Mouse (Mus musculus): ENCODE measurements around the gene Ccdc51.

Gene Ccdc51

GRCm38 (mm10) chr9:109098366-109098765 is 16.1 kb downstream of the Ccdc51 start:
- DNase-seq, result no peak

GRCm38 (mm10) chr9:109098969-109099368 is 16.7 kb downstream of the Ccdc51 start:
- peak; percentile 63 for DNase-seq

GRCm38 (mm10) chr9:109100307-109100928 is 18.1 kb downstream of the Ccdc51 start:
- no peak for DNase-seq

GRCm38 (mm10) chr9:109101933-109102445 is 19.7 kb downstream of the Ccdc51 start:
- no peak for DNase-seq

GRCm38 (mm10) chr9:109102541-109102940 is 20.2 kb downstream of the Ccdc51 start:
- no peak for DNase-seq

GRCm38 (mm10) chr9:109103250-109103649 is 21.0 kb downstream of the Ccdc51 start:
- DNase-seq, result no peak

- DNase-seq, result no peak
Observed at GRCm38 (mm10) chr9:109104083-109104482, 21.8 kb downstream of the Ccdc51 start.

GRCm38 (mm10) chr9:109105011-109105410 is 22.7 kb downstream of the Ccdc51 start:
- DNase-seq, result peak; percentile 46

- DNase-seq, result no peak
Observed at GRCm38 (mm10) chr9:109105648-109106047, 23.4 kb downstream of the Ccdc51 start.

GRCm38 (mm10) chr9:109107341-109107740 is 25.0 kb downstream of the Ccdc51 start:
- DNase-seq, result no peak

- DNase-seq, result no peak
Observed at GRCm38 (mm10) chr9:109110240-109110639, 27.9 kb downstream of the Ccdc51 start.

GRCm38 (mm10) chr9:109111101-109111500 is 28.8 kb downstream of the Ccdc51 start:
- no peak for DNase-seq

GRCm38 (mm10) chr9:109111591-109111990 is 29.3 kb downstream of the Ccdc51 start:
- no peak for DNase-seq

GRCm38 (mm10) chr9:109113331-109113730 is 31.0 kb downstream of the Ccdc51 start:
- no peak for DNase-seq

GRCm38 (mm10) chr9:109114276-109114675 is 32.0 kb downstream of the Ccdc51 start:
- DNase-seq, result no peak

GRCm38 (mm10) chr9:109114871-109115270 is 32.6 kb downstream of the Ccdc51 start:
- no peak for DNase-seq

- DNase-seq, result no peak
Observed at GRCm38 (mm10) chr9:109116205-109116604, 33.9 kb downstream of the Ccdc51 start.

GRCm38 (mm10) chr9:109118106-109118505 is 35.8 kb downstream of the Ccdc51 start:
- no peak for DNase-seq

GRCm38 (mm10) chr9:109119571-109119970 is 37.3 kb downstream of the Ccdc51 start:
- no peak for DNase-seq

- no peak for DNase-seq
Observed at GRCm38 (mm10) chr9:109120956-109121355, 38.7 kb downstream of the Ccdc51 start.

GRCm38 (mm10) chr9:109122553-109123085 is 40.3 kb downstream of the Ccdc51 start:
- DNase-seq, result no peak

- DNase-seq, result no peak
Observed at GRCm38 (mm10) chr9:109123266-109123665, 41.0 kb downstream of the Ccdc51 start.

GRCm38 (mm10) chr9:109124164-109124563 is 41.9 kb downstream of the Ccdc51 start:
- no peak for DNase-seq

- no peak for DNase-seq
Observed at GRCm38 (mm10) chr9:109125043-109125442, 42.8 kb downstream of the Ccdc51 start.

- no peak for DNase-seq
Observed at GRCm38 (mm10) chr9:109125481-109125880, 43.2 kb downstream of the Ccdc51 start.
